Mouse (Mus musculus): Measurements from ENCODE around the gene Fmnl1. TPM values are rescaled to one million over a fixed set of nuclear protein-coding genes. Genes with fewer than 3 reads are reported as not detected.

Gene Fmnl1
- polyA plus RNA-seq (2014; fragmentation: Nextera tagmentation; extraction: Ambion mirVana), result 0.20 and 0.69 TPM in 2 replicates

GRCm38 (mm10) chr11:103170494-103171285, at the start of gene Fmnl1:
Gene Fmnl1 (plus strand): TSS chr11:103171107.
- DNase-seq (ENCODE audit: low spot score), result peak; percentile 41
- Histone ChIP-seq H3K4me3 (ENCODE audit: low read depth, low read length) (peak within 1 kb of the TSS; percentile 52), H3K4me1 (ENCODE audit: control insufficient read depth, insufficient read depth, low read length) (peaks cover 11% of the 10 kb centered on the region; the same call in 1 of the 2 replicates), H3K9me3 (ENCODE audit: control insufficient read depth, low read length) (no peaks in the 10 kb centered on the region), H3K36me3 (ENCODE audit: control insufficient read depth, insufficient read depth, low read length) (no peaks in the 10 kb centered on the region), H3K27ac (replicated peaks; ENCODE audit: low read depth, low read length) (no peak within 1 kb of the TSS), H3K4me2 (ENCODE audit: low read depth, severe bottlenecking) (peak within 1 kb of the TSS; percentile 96), H3K9ac (ENCODE audit: low read length) (peak within 1 kb of the TSS; percentile 27; the same call in 1 of the 2 replicates), H3K27me3 (ENCODE audit: control insufficient read depth, insufficient read depth, low read length) (peaks cover 42% of the 10 kb centered on the region)
- 2% methylated on average over 73 of the region's 84 CpGs for WGBS
- no peak for ATAC-seq (ENCODE audit: insufficient number of reproducible peaks, low FRiP score, low TSS enrichment, low read depth)

DNA sequence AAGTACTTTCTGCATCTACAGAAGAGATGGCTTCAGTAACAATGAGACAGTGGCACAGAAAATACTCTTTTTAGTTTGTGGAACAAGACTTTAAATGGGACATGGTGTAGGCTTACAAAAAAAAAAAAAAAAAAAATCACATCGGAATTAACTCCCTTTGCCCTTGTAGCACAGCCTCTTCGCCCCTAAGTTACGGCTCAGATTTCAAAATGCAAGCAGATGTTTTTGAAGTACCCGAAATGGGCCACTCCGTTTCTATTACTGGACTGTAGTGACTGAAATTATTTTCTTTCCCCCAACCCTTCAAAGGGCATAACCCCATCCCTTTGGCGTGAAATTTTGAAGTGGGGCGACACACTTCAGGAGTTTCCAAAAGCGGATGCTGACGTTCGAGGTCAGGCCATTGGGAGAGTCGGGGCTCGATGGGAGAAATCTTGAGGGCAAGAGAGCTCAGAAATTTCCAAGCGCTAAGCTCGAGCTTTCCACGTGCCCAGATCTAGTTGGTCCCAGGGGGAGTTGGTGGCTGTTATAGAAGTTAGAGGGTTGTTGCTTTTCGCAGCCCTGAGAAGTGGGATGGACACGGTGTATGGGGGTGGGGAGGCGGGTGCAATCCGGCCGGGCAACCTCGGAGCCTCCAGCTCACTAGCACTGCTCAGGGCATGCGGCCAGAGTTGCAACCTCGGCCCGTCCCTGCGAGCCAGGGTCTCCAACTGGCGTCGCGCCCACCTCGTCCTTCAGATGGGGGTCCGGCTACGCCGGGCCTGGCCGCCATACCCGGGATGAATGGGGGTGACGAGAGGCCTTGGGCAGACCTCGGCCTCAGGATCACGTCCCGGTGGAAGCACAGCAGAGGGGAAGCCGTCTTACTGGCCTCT, 39.0 kb upstream of the Fmnl1 start, which contains the start of gene Hexim2:
Hexim2 (plus strand) TSS at position 729 of the 875 bp plus-strand sequence.
- peak within 1 kb of the TSS; percentile 100 for H3K9ac ChIP-seq (ENCODE audit: low read length)
- H3K4me3 ChIP-seq (ENCODE audit: low read depth, low read length), result peak within 1 kb of the TSS; percentile 95
- peak within 1 kb of the TSS; percentile 96 for H3K27ac ChIP-seq (replicated peaks; ENCODE audit: low read depth, low read length)
- under 1% methylated on average over 39 of the region's 39 CpGs for whole genome bisulfite sequencing
- no peaks in the 10 kb centered on the region for H3K36me3 ChIP-seq (ENCODE audit: control insufficient read depth, insufficient read depth, low read length)
- DNase-seq (ENCODE audit: low spot score) (peak; percentile 73), ATAC-seq (ENCODE audit: insufficient number of reproducible peaks, low FRiP score, low TSS enrichment, low read depth) (peak; percentile 32; the same call in 1 of the 2 replicates)
- H3K27me3 ChIP-seq (ENCODE audit: control insufficient read depth, insufficient read depth, low read length), result no peaks in the 10 kb centered on the region
- peak within 1 kb of the TSS; percentile 63 for H3K4me2 ChIP-seq (ENCODE audit: low read depth, severe bottlenecking)
- H3K4me1 ChIP-seq (ENCODE audit: control insufficient read depth, insufficient read depth, low read length), result peaks cover 17% of the 10 kb centered on the region; the same call in 1 of the 2 replicates
- no peaks in the 10 kb centered on the region for H3K9me3 ChIP-seq (ENCODE audit: control insufficient read depth, low read length)

- WGBS, result under 1% methylated on average over 53 of the region's 58 CpGs
- peak overlapping the region; percentile 100 for H3K9ac ChIP-seq (ENCODE audit: low read length)
- no peaks in the 10 kb centered on the region for H3K36me3 ChIP-seq (ENCODE audit: control insufficient read depth, insufficient read depth, low read length)
- no peaks in the 10 kb centered on the region for H3K27me3 ChIP-seq (ENCODE audit: control insufficient read depth, insufficient read depth, low read length)
- ATAC-seq (ENCODE audit: insufficient number of reproducible peaks, low FRiP score, low TSS enrichment, low read depth), result peak; percentile 90
- H3K4me1 ChIP-seq (ENCODE audit: control insufficient read depth, insufficient read depth, low read length), result peaks cover 17% of the 10 kb centered on the region; the same call in 1 of the 2 replicates
- H3K27ac ChIP-seq (replicated peaks; ENCODE audit: low read depth, low read length), result peak overlapping the region; percentile 96
- DNase-seq (ENCODE audit: low spot score), result peak; percentile 100
- peak overlapping the region; percentile 95 for H3K4me3 ChIP-seq (ENCODE audit: low read depth, low read length)
- H3K4me2 ChIP-seq (ENCODE audit: low read depth, severe bottlenecking), result peak overlapping the region; percentile 63
- H3K9me3 ChIP-seq (ENCODE audit: control insufficient read depth, low read length), result no peaks in the 10 kb centered on the region
Observed at GRCm38 (mm10) chr11:103132576-103133455, 38.1 kb upstream of the Fmnl1 start.

GRCm38 (mm10) chr11:103133456-103134185, 37.3 kb upstream of the Fmnl1 start:
- DNase-seq (ENCODE audit: low spot score), result no peak
- H3K36me3 ChIP-seq (ENCODE audit: control insufficient read depth, insufficient read depth, low read length), result 0 out of 2 replicates have a peak, but pooled peaks cover 2% of the 10 kb centered on the region
- no peak; the same call in 1 of the 2 replicates for ATAC-seq (ENCODE audit: insufficient number of reproducible peaks, low FRiP score, low TSS enrichment, low read depth)
- H3K4me2 ChIP-seq (ENCODE audit: low read depth, severe bottlenecking), result peak overlapping the region; percentile 49
- H3K4me3 ChIP-seq (ENCODE audit: low read depth, low read length), result peak overlapping the region; percentile 20
- peak overlapping the region; percentile 54 for H3K9ac ChIP-seq (ENCODE audit: low read length)
- WGBS, result 51% methylated on average over 6 of the region's 6 CpGs
- H3K9me3 ChIP-seq (ENCODE audit: control insufficient read depth, low read length), result no peaks in the 10 kb centered on the region
- 0 out of 2 replicates have a peak overlapping the region, but pooled peaks have one; percentile 30 for H3K27ac ChIP-seq (replicated peaks; ENCODE audit: low read depth, low read length)
- H3K4me1 ChIP-seq (ENCODE audit: control insufficient read depth, insufficient read depth, low read length), result peaks cover 17% of the 10 kb centered on the region; the same call in 1 of the 2 replicates
- H3K27me3 ChIP-seq (ENCODE audit: control insufficient read depth, insufficient read depth, low read length), result no peaks in the 10 kb centered on the region

DNA sequence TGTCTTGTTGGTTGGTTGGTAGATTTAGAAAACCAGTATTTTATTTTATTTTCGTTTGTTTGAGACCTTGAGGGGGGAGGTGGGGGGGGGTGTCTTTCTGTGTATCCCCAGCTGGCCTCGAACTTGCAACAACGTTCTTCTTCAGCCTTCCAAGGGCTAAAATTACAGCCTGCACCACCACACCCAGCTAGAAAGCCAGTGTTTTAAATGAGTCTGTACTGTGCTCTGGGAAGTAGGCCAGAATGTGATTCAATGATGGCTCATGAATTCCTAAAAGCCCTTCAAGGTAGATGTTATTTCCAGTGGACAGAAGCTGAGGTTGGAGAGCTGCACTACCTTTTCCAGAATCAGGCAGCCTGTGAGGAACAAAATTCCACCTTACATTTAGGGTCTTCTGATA, 36.7 kb upstream of the Fmnl1 start:
- Histone ChIP-seq H3K9me3 (ENCODE audit: control insufficient read depth, low read length) (no peaks in the 10 kb centered on the region), H3K27me3 (ENCODE audit: control insufficient read depth, insufficient read depth, low read length) (no peaks in the 10 kb centered on the region), H3K36me3 (ENCODE audit: control insufficient read depth, insufficient read depth, low read length) (peaks cover 3% of the 10 kb centered on the region; the same call in 1 of the 2 replicates), H3K27ac (replicated peaks; ENCODE audit: low read depth, low read length) (no peak overlapping the region), H3K4me2 (ENCODE audit: low read depth, severe bottlenecking) (no peak overlapping the region), H3K4me3 (ENCODE audit: low read depth, low read length) (no peak overlapping the region), H3K4me1 (ENCODE audit: control insufficient read depth, insufficient read depth, low read length) (peaks cover 17% of the 10 kb centered on the region; the same call in 1 of the 2 replicates), H3K9ac (ENCODE audit: low read length) (no peak overlapping the region)
- no peak for DNase-seq (ENCODE audit: low spot score)
- 77% methylated on average over 3 of the region's 3 CpGs for WGBS
- ATAC-seq (ENCODE audit: insufficient number of reproducible peaks, low FRiP score, low TSS enrichment, low read depth), result no peak

DNA sequence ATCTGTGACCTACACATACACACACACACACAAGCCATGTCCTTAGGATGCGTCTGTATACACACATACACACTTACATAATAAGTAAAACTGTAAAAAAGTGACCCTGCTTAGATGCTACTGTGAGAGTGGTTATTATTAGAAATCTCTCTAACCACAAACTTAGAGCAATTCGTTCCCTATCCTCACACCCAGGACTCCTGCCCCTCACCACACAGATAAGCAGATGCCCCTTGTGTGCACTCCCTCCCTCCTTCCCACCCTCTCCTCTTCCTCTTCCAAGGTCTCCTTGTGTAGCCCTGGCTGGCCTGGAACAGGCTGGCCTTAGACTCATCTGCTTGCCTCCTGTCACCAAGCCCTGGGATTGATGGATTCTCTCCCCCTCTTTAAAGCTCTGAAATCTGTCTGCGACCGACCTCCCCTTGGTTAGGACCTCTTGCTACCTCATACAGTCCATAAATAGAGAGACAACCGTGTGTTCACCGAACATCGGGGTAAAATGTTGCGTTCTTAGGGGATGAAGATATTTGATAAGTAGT, 34.8 kb upstream of the Fmnl1 start:
- peaks cover 6% of the 10 kb centered on the region; the same call in 1 of the 2 replicates for H3K36me3 ChIP-seq (ENCODE audit: control insufficient read depth, insufficient read depth, low read length)
- DNase-seq (ENCODE audit: low spot score), result no peak
- 82% methylated on average over 8 of the region's 8 CpGs for WGBS

More for the DNA sequence above, 34.8 kb upstream of the Fmnl1 start:
- no peak overlapping the region for H3K9ac ChIP-seq (ENCODE audit: low read length)
- H3K4me1 ChIP-seq (ENCODE audit: control insufficient read depth, insufficient read depth, low read length), result peaks cover 9% of the 10 kb centered on the region; the same call in 1 of the 2 replicates
- H3K4me3 ChIP-seq (ENCODE audit: low read depth, low read length), result no peak overlapping the region
- no peak overlapping the region for H3K27ac ChIP-seq (replicated peaks; ENCODE audit: low read depth, low read length)
- no peaks in the 10 kb centered on the region for H3K9me3 ChIP-seq (ENCODE audit: control insufficient read depth, low read length)
- no peak overlapping the region for H3K4me2 ChIP-seq (ENCODE audit: low read depth, severe bottlenecking)
- H3K27me3 ChIP-seq (ENCODE audit: control insufficient read depth, insufficient read depth, low read length), result no peaks in the 10 kb centered on the region
- ATAC-seq (ENCODE audit: insufficient number of reproducible peaks, low FRiP score, low TSS enrichment, low read depth), result no peak
